Mouse (Mus musculus): ENCODE data around the gene Prkx. TPM values are rescaled to one million over a fixed set of nuclear protein-coding genes. Genes with fewer than 3 reads are reported as not detected.

Gene Prkx
- polyA plus RNA-seq, 1 experiment from 2014 or later, result 17.7 TPM

GRCm38 (mm10) chrX:77733930-77734536 is 62.0 kb downstream of the Prkx start:
- H3K4me1 ChIP-seq (replicated peaks; ENCODE audit: control insufficient read depth, insufficient read depth, low read length), result no peaks in the 10 kb centered on the region
- H3K27me3 ChIP-seq (ENCODE audit: control insufficient read depth, insufficient read depth, low read length), result no peaks in the 10 kb centered on the region
- H3K4me3 ChIP-seq (ENCODE audit: low read depth, low read length), result no peak overlapping the region
- H3K9ac ChIP-seq (ENCODE audit: low read length), result no peak overlapping the region
- no peak overlapping the region for H3K27ac ChIP-seq (ENCODE audit: low read depth, low read length)
- WGBS, result 57% methylated on average over 9 of the region's 9 CpGs
- ATAC-seq (replicated peaks; ENCODE audit: low FRiP score) (no peak), DNase-seq (ENCODE audit: low spot score) (no peak)
- H3K9me3 ChIP-seq (ENCODE audit: control insufficient read depth, low read length), result no peaks in the 10 kb centered on the region
- H3K36me3 ChIP-seq (ENCODE audit: control insufficient read depth, insufficient read depth, low read length), result no peaks in the 10 kb centered on the region
- no peak overlapping the region for H3K4me2 ChIP-seq (ENCODE audit: low read depth, low read length, severe bottlenecking)

DNA sequence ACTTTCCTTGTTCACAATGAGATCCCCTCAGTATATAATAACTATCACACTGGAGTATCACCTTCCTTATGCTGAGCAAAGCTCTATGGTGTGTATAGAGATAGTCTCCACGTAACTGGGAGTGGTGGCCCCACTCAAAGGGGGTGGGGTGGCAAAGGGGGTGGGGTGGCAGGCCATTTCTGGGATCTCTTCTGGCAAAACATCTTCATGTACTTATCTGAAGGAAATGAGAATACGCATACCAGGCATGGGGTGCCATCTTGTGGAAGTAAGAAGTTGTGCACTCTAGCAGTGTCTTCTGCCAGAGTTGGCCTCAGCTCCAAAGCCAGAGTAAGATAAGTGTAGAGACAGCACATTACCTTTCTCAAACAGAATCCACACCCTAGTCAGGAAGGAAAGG is 75.8 kb downstream of the Prkx start:
- Histone ChIP-seq H3K4me1 (replicated peaks; ENCODE audit: control insufficient read depth, insufficient read depth, low read length) (no peaks in the 10 kb centered on the region), H3K9ac (ENCODE audit: low read length) (no peak overlapping the region), H3K9me3 (ENCODE audit: control insufficient read depth, low read length) (no peaks in the 10 kb centered on the region), H3K27me3 (ENCODE audit: control insufficient read depth, insufficient read depth, low read length) (no peaks in the 10 kb centered on the region), H3K36me3 (ENCODE audit: control insufficient read depth, insufficient read depth, low read length) (no peaks in the 10 kb centered on the region), H3K4me3 (ENCODE audit: low read depth, low read length) (no peak overlapping the region), H3K4me2 (ENCODE audit: low read depth, low read length, severe bottlenecking) (no peak overlapping the region), H3K27ac (ENCODE audit: low read depth, low read length) (no peak overlapping the region)
- WGBS, result 25% methylated on average over 2 of the region's 2 CpGs
- DNase-seq (ENCODE audit: low spot score) (peak; percentile 46), ATAC-seq (replicated peaks; ENCODE audit: low FRiP score) (peak; percentile 33; the same call in 1 of the 2 replicates)

Other genes with a start within 250 kb of the Prkx start
- not detected in 2 replicates for gene Pbsn, start 57.3 kb upstream of the Prkx start, polyA plus RNA-seq (2014; fragmentation: Nextera tagmentation; extraction: Ambion mirVana)
- not detected in 2 replicates for gene Gm14744, start 68.5 kb upstream of the Prkx start, polyA plus RNA-seq (2014; fragmentation: Nextera tagmentation; extraction: Ambion mirVana)
- gene 5430402E10Rik, start 128.8 kb upstream of the Prkx start, polyA plus RNA-seq (2014; fragmentation: Nextera tagmentation; extraction: Ambion mirVana), result not detected in 2 replicates

All from forebrain, embryonic 11.5 days (tissue).